Mouse (Mus musculus) limb, embryonic 14.5 days (tissue): ENCODE results near the gene Shisa5. TPM values are rescaled to one million over a fixed set of nuclear protein-coding genes. Genes with fewer than 3 reads are reported as not detected.
A peak's percentile ranks its signal among the peaks of the same experiment; 100 is the strongest.

Experiments used
- ATAC-seq: fragments of 200-750 bp; cut with Nextera tagmentation; 2 replicates; pipeline ENCODE4 v1.8.0; 2017; ENCODE audit warnings: low read depth, moderate number of reproducible peaks, moderate TSS enrichment; ENCODE audit not compliant: low FRiP score
- DNase-seq: peaks from one replicate; pipeline ENCODE4 v3.0.0-alpha.2; 2015; ENCODE audit warnings: low spot score
- H3K27ac ChIP-seq: fragments of 300-500 bp; sonication (generic); replicated peaks from 2 replicates; pipeline ENCODE4 v1.5.1; 2014; ENCODE audit warnings: low read depth, mild to moderate bottlenecking, low read length, moderate library complexity, mixed read lengths
- H3K27me3 ChIP-seq: fragments of 300-500 bp; sonication (generic); 2 replicates; pipeline ENCODE4 v1.6.1; 2014; ENCODE audit warnings: low read length, mixed read lengths; ENCODE audit not compliant: control insufficient read depth, insufficient read depth
- H3K36me3 ChIP-seq: fragments of 300-500 bp; sonication (generic); 2 replicates; pipeline ENCODE4 v1.6.1; 2014; ENCODE audit warnings: mild to moderate bottlenecking, low read length, moderate library complexity, mixed read lengths; ENCODE audit not compliant: control insufficient read depth, insufficient read depth
- H3K4me1 ChIP-seq: fragments of 300-500 bp; sonication (generic); 2 replicates; pipeline ENCODE4 v1.6.1; 2014; ENCODE audit warnings: antibody characterized with exemption, low read length, mixed read lengths; ENCODE audit not compliant: control insufficient read depth, insufficient read depth
- H3K4me2 ChIP-seq: fragments of 300-500 bp; sonication (generic); replicated peaks from 2 replicates; pipeline ENCODE4 v1.6.1; 2014; ENCODE audit warnings: low read depth, mild to moderate bottlenecking, low read length, moderate library complexity; ENCODE audit not compliant: severe bottlenecking
- H3K4me3 ChIP-seq: fragments of 300-500 bp; sonication (generic); replicated peaks from 2 replicates; pipeline ENCODE4 v1.5.1; 2014; ENCODE audit warnings: low read length
- H3K9ac ChIP-seq: fragments of 300-500 bp; sonication (generic); 2 replicates; pipeline ENCODE4 v1.6.1; 2014; ENCODE audit warnings: mild to moderate bottlenecking, low read depth, low read length, moderate library complexity; ENCODE audit not compliant: severe bottlenecking
- H3K9me3 ChIP-seq: fragments of 300-500 bp; sonication (generic); 2 replicates; pipeline ENCODE4 v1.6.1; 2016; ENCODE audit warnings: low read length; ENCODE audit not compliant: control insufficient read depth
- POLR2A ChIP-seq: fragments of 200-500 bp; IDR thresholded peaks from 2 replicates; pipeline ENCODE4 v1.8.0; 2012; ENCODE audit warnings: inconsistent platforms, mild to moderate bottlenecking, moderate library complexity, borderline replicate concordance; ENCODE audit not compliant: insufficient read depth, insufficient read length; ENCODE audit errors: extremely low read depth
- WGBS: fragments of 180-500 bp; shearing (Covaris S2); extraction: QIAGEN DNeasy Blood & Tissue Kit; methylation state at CpG from one replicate; pipeline ENCODE4 v1.1.7; 2014; 5-methylcytosine and 5-hydroxymethylcytosine counted together
- polyA plus RNA-seq, 2 experiments: library from polyadenylated mRNA; depleted of rRNA in 1 of 2; stranded (reverse) in 1 of 2; unstranded in 1 of 2; fragments of >200 nt; fragmentation: Nextera tagmentation in 1 of 2; extraction: Ambion mirVana in 1 of 2; gene quantifications; 2 replicates each; pipeline versions ENCODE4 v1.2.1 to v1.2.3; 2012 to 2014

The Shisa5 gene
- polyA plus RNA-seq, 2 experiments, result 82.4 to 150 TPM

DNA sequence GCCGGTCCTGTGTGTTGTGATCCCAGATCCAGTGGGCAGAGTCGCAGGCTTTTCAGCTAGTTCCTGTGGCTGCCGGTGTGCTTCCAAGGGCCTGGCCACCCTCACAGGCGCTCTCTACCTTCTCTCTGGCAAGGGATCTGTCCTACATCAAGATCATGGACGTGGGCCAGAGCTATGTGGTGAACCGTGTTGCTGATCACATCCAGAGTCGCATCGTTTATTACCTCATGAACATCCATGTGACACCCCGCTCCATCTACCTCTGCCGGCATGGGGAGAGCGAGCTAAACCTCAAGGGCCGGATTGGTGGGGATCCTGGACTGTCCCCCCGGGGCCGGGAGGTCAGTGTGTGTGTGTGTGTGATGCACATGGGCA, 28.1 kb upstream of the Shisa5 start:
- DNase-seq (no peak), ATAC-seq (peak; percentile 11; the same call in 1 of the 2 replicates)
- Histone ChIP-seq H3K27me3 (no peaks in the 10 kb centered on the region), H3K9ac (0 out of 2 replicates have a peak overlapping the region, but pooled peaks have one; percentile 12), H3K9me3 (no peaks in the 10 kb centered on the region), H3K27ac (no peak overlapping the region), H3K36me3 (peaks cover 25% of the 10 kb centered on the region), H3K4me3 (no peak overlapping the region), H3K4me1 (no peaks in the 10 kb centered on the region), H3K4me2 (no peak overlapping the region)
- TF ChIP-seq POLR2A, result no peak
- WGBS, result 70% methylated on average over 14 of the region's 14 CpGs

DNA sequence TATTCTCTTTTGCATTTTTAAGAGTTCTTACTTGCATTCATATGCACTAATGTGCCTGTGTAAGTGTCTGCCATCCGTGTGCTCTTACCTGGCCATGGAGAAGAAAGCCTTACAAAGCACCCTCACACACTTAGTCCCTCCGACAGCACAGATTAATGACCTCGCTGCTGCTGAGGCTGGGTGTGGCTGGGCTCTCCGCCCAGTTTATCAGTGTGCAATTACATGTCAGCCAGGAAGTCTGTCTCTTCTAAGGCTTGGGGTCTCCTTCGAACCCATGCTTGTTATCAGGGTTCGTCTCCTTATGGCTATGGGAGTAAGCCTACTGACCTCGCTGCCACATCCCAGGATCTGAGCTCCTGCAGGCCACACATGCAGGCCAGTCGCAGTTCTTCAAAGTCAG, 23.0 kb upstream of the Shisa5 start:
- no peak for ATAC-seq
- no peak for TF ChIP-seq POLR2A
- Histone ChIP-seq H3K4me3 (no peak overlapping the region), H3K4me1 (no peaks in the 10 kb centered on the region), H3K9me3 (no peaks in the 10 kb centered on the region), H3K36me3 (peaks cover 15% of the 10 kb centered on the region), H3K4me2 (no peak overlapping the region), H3K27me3 (no peaks in the 10 kb centered on the region), H3K9ac (no peak overlapping the region), H3K27ac (no peak overlapping the region)
- 45% methylated on average over 8 of the region's 8 CpGs for WGBS
- no peak for DNase-seq

DNA sequence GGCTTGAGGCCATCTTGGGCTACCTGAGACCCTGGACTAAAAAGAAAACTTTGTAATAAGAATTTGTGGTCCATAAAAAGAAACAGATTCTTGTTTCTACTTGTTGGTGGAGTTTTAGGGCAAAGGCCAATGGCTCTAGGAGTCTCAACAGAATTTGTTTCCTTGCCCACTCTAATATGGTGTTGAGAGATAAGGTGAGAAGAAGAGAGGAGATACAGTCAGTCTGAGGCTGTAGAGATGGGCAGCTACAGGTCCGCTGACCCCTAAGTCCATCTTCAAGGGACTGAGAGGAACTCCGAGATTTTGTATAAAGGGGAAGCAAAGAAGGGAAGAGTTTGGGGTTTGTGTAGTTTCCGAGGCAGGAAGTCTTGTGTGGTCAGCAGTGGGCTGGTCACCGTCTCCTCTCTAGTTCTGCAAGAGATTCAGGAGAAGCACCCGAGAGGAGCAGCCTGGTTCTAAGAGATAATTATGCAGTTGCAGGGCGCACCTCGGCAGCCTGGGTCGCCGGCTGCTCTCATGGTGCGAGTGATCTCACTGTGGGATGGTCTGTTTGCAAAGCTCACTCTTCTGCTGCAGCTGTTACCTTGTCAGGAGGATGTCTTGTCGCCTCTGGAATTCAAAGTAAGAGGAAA, 21.3 kb upstream of the Shisa5 start:
- Histone ChIP-seq H3K27ac (no peak overlapping the region), H3K27me3 (no peaks in the 10 kb centered on the region), H3K36me3 (peaks cover 4% of the 10 kb centered on the region; the same call in 1 of the 2 replicates), H3K4me2 (no peak overlapping the region), H3K4me3 (no peak overlapping the region), H3K9ac (no peak overlapping the region), H3K9me3 (no peaks in the 10 kb centered on the region), H3K4me1 (no peaks in the 10 kb centered on the region)
- no peak for TF ChIP-seq POLR2A
- no peak for DNase-seq
- ATAC-seq, result no peak
- WGBS, result 51% methylated on average over 11 of the region's 11 CpGs

DNA sequence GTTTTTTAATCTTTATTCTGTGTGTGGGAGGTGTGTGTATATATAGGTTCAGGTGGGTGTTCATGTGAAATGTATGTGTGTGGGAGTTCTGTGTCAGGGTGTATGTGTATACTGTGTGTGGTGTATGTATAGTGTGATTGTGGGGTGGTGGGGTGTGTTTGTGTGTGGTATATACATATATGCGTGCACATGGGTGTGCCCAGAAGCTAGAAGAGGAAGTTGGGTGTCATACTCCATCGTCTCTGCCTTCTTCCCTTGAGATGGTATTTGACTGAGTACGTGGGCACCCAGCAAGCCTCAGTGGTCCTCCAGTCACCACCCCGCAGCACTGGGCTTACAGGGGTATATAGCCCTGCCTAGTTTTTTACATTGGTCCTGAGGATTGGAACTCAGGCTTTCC, 16.9 kb upstream of the Shisa5 start:
- ATAC-seq (no peak), DNase-seq (no peak)

DNA sequence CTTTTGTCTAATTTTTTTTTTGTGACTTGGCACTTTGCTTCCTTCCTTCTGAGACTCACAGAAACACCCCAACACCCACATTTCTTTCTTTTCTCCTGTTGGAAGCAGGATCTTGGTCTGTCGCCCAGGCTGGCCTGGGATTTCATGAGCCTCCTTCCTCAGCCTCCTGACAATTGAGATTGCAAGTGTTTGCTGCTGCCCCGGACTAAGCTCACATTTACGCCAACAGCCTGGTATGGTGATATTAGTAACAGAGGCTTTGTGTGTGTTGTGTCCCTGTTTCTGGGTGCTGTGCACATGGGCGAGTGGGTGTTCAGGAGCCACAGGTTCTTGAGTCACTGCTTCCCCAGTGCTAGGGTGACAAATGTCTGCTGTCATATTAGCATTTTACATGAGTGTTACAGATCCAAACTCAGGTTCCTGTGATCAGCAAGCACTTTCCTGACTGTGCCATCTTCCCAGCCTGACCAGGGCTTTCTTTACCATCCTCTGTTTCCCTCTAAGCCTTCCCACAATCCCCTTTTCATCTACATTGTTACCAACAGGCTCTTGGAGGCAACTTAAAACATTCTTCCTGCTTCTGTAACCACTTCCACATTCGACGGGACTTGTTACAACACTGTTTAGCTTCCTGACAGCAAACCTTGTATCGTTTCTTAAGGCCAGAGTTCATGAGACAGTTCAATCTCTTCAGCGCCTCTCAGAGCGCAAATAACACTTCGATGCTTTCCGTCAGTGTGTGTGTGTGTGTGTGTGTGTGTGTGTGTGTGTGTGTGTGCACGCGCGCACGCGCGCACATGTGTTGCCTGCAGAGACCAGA, 15.3 kb upstream of the Shisa5 start:
- no peak for TF ChIP-seq POLR2A
- Histone ChIP-seq H3K27me3 (no peaks in the 10 kb centered on the region), H3K27ac (no peak overlapping the region), H3K4me2 (no peak overlapping the region), H3K4me1 (no peaks in the 10 kb centered on the region), H3K9me3 (no peaks in the 10 kb centered on the region), H3K9ac (no peak overlapping the region), H3K4me3 (no peak overlapping the region), H3K36me3 (peaks cover 4% of the 10 kb centered on the region; the same call in 1 of the 2 replicates)
- DNase-seq, result no peak
- WGBS, result 89% methylated on average over 17 of the region's 17 CpGs
- no peak for ATAC-seq

More for the DNA sequence above, 16.9 kb upstream of the Shisa5 start:
- no peak overlapping the region for H3K27ac ChIP-seq
- WGBS, result 81% methylated on average over 4 of the region's 4 CpGs
- peaks cover 4% of the 10 kb centered on the region; the same call in 1 of the 2 replicates for H3K36me3 ChIP-seq
- no peaks in the 10 kb centered on the region for H3K27me3 ChIP-seq
- H3K4me2 ChIP-seq, result no peak overlapping the region
- no peak overlapping the region for H3K4me3 ChIP-seq
- no peaks in the 10 kb centered on the region for H3K4me1 ChIP-seq
- no peaks in the 10 kb centered on the region for H3K9me3 ChIP-seq
- TF ChIP-seq POLR2A, result no peak
- H3K9ac ChIP-seq, result no peak overlapping the region
